Mouse (Mus musculus) neutrophil, adult 65 days (primary cell): ENCODE measurements around the gene Id1. TPM values are rescaled to one million over a fixed set of nuclear protein-coding genes. Genes with fewer than 3 reads are reported as not detected.

Source experiments
- total RNA-seq: library from RNA; stranded (reverse); gene quantifications from 2 replicates; pipeline ENCODE4 v1.2.4, GENCODE M21; 2023

The Id1 gene
- 33.0 and 36.5 TPM in 2 replicates for total RNA-seq

GRCm38 (mm10) chr2:152736090-152736601 lies at the start of gene Id1:
Id1 (plus strand) TSS chr2:152736251.

GRCm38 (mm10) chr2:152686806-152687267 lies 49.2 kb upstream of the Id1 start, which contains the start of gene Mcts2:
Mcts2 (plus strand) TSS chr2:152687035.

GRCm38 (mm10) chr2:152753944-152754711 lies 18.1 kb downstream of the Id1 start, which contains the start of gene Cox4i2:
Cox4i2 (plus strand) TSS chr2:152754173.

Other genes starting within 250 kb of the Id1 start
- not detected in 2 replicates for gene Defb22, start 246.1 kb upstream of the Id1 start, total RNA-seq
- gene Defb26, start 224.6 kb upstream of the Id1 start, total RNA-seq = not detected in 2 replicates
- gene Defb28, start 218.0 kb upstream of the Id1 start, total RNA-seq = not detected in 2 replicates
- not detected in 2 replicates for gene Defb29, start 196.2 kb upstream of the Id1 start, total RNA-seq
- gene Gm17416, start 166.9 kb upstream of the Id1 start, total RNA-seq = not detected in 2 replicates
- gene Defb21, start 163.5 kb upstream of the Id1 start, total RNA-seq = not detected in 2 replicates
- gene Defb19, start 155.9 kb upstream of the Id1 start, total RNA-seq = not detected in 2 replicates
- not detected in 2 replicates for gene Defb45, start 136.9 kb upstream of the Id1 start, total RNA-seq
- not detected in 2 replicates for gene Defb36, start 131.9 kb upstream of the Id1 start, total RNA-seq
- gene Defb25, start 113.2 kb upstream of the Id1 start, total RNA-seq = not detected in 2 replicates
- 6.2 and 7.2 TPM in 2 replicates for gene Rem1, start 109.3 kb upstream of the Id1 start, total RNA-seq
- gene H13, start 66.8 kb upstream of the Id1 start, total RNA-seq = 141 and 159 TPM in 2 replicates
- 17.7 and 36.2 TPM in 2 replicates for gene Mcts2, start 49.2 kb upstream of the Id1 start, total RNA-seq
- not detected in 2 replicates for gene Cox4i2, start 17.9 kb downstream of the Id1 start, total RNA-seq
- gene Bcl2l1, start 95.5 kb downstream of the Id1 start, total RNA-seq = 25.4 and 35.7 TPM in 2 replicates
- 41.1 and 43.2 TPM in 2 replicates for gene Tpx2, start 111.7 kb downstream of the Id1 start, total RNA-seq
- not detected in 2 replicates for gene Mylk2, start 175.1 kb downstream of the Id1 start, total RNA-seq
- not detected in 2 replicates for gene Foxs1, start 197.0 kb downstream of the Id1 start, total RNA-seq
- gene Dusp15, start 215.4 kb downstream of the Id1 start, total RNA-seq = not detected in 2 replicates
- not detected in 2 replicates for gene Ttll9, start 226.2 kb downstream of the Id1 start, total RNA-seq